Mouse (Mus musculus): ENCODE data around the gene Odf2l.

DNA sequence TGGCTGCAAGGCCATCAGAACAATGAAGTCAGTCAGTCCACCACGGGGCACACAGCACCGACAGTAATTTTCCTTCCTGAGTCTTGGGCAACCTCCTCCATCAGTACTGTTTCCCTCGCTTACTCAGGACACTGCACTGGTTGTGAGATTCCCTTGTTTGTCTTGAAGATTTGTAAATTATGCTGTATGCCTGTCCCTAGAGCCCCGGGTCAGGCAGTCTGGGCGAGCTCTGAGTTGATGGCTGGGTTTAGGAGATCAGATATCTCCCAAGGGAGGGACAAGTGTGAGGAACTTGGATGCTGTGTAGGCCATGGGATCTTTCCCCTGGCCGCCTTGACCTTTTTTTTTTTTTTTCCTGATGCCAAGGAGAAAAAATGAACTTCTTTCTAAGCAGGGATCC, 19.1 kb upstream of the Odf2l start, which contains the start of gene Clca2:
- TF ChIP-seq POLR2A (IDR thresholded peaks at IDR 0.05; ENCODE audit: extremely low read depth, insufficient read depth, low read length) (no peak), CTCF (IDR thresholded peaks at IDR 0.05; ENCODE audit: low read depth, low read length) (no peak)
